Mouse (Mus musculus) megakaryocyte, adult 5-6 weeks (primary cell): Measurements from ENCODE around the gene Sod3. TPM values are rescaled to one million over a fixed set of nuclear protein-coding genes. Genes with fewer than 3 reads are reported as not detected.

ENCODE experiments used
- ATAC-seq: 2 replicates; pipeline ENCODE4 v1.8.0; 2016; ENCODE audit warnings: mild to moderate bottlenecking, inconsistent platforms; ENCODE audit not compliant: poor library complexity, severe bottlenecking
- total RNA-seq, 2 experiments: library from RNA; stranded (forward) in 1 of 2; stranded (reverse) in 1 of 2; fragments of 153-499, 151-499 nt in 1 of 2; fragments of 221-1000, 200-1000 nt in 1 of 2; gene quantifications; 2 replicates each; pipeline versions ENCODE4 v1.2.3 to v1.2.4; 2015 to 2017

The Sod3 gene
- 0.07 and 0.11 TPM in 2 replicates for total RNA-seq (2015)
- not detected in 2 replicates for total RNA-seq (2017)

DNA sequence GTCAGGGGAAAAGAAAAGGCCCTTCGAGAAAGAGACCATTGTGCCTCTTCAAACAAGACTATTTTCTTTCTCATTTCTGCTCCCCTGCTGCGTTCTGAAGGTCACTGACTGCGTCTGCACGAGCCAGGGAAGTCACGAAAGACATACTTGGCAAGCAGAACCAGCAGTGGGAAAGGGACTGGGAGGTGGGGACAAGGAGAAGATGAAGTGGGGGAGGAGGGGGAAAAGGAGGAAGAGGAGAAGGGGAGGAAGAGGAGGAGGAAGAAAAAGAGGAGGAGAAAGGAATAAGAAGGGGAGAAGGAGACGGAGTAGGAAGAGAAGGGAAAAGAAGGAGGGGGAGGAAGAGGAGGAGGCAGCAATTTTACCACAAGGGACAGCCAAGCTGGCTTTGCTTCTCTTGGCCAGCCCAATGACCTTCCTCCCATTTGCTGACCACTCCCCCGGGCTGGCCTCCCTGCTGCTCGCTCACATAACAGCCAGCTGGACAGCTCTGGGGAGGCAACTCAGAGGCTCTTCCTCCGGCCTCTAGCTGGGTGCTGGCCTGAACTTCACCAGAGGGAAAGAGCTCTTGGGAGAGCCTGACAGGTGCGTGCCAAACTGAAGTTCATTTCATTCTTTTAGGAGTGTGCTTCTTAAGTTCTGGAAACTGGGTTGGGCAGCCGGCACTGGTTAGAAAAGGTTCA lies at the start of gene Sod3:
Sod3 (plus strand) TSS at position 324 of the 683 bp plus-strand sequence.
- no peak for ATAC-seq

DNA sequence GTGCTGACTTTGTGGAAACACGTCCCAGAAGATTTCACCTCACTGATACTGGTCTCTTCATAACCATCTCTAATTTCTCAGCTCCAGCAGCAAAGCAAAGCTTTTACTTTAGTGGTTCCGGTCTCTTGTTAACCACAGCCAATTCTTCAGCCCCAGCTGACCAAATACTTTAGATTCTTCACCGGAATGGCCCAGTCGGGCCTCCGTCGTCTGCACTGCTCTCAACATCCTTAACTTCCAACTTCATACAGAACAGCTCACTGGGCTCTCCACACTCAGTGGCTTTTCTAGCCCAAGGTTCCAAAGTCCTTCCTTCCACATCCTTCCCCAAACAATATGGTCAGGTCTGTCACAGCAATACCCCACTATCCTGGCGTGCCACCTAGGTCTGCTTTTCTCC lies 46.7 kb upstream of the Sod3 start:
- no peak for ATAC-seq

DNA sequence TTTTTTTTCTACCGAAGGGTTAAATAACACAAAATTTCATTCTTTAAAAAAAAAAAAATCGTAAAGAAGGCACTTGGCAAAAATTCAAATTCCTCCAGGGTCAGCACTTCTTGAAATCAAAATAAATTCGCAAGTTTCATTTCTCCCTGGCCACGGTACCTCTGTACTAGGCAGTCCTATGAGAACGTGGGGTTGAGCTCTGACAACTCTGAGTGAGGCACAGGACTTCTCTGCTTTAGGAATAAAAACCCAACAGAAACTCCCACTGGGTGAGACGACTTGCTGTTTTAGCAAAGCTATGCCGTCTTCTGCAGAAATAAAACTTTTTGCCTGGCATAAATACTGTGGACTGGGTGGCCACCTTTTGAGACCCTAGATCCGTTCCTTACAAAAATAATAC lies 44.1 kb upstream of the Sod3 start:
- no peak for ATAC-seq

DNA sequence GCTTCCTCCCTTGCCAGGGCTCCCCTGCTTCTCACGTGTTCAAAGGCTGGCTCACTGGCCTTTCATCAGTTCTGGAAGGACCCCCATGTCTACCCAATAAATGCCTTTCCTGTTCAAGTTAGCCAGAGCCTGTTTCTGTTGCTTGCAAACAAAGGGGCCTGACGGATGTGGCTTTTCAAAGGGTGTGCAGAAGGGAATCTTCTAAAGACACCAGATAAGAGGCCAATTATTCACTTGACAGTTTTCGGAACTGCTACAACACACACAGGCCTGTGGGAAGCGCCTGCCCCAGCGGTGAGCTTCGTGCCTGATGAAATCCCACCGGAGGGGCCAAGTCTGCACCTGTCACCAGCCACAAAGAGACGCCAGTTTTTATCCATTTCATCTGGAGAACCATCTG lies 31.5 kb upstream of the Sod3 start:
- no peak for ATAC-seq

DNA sequence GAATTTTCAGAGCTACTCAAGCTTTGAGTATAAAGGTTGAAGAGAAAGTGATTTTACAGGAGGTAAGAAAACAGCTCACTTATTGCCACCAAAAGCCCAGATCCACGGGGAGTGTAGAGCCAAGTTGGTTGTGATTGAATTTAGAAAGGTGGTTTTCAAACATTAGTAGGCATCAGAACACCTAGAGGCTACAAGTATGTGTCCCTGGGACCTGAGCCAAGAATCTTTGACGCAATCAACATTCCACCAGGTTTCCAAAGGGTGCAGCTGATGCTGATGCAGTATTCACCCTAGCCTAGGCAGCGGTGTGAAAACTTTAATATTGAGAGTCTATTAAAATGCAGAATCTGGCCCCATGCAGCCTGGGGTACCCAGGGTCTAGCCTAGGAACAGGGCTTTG lies 28.0 kb upstream of the Sod3 start:
- no peak for ATAC-seq

DNA sequence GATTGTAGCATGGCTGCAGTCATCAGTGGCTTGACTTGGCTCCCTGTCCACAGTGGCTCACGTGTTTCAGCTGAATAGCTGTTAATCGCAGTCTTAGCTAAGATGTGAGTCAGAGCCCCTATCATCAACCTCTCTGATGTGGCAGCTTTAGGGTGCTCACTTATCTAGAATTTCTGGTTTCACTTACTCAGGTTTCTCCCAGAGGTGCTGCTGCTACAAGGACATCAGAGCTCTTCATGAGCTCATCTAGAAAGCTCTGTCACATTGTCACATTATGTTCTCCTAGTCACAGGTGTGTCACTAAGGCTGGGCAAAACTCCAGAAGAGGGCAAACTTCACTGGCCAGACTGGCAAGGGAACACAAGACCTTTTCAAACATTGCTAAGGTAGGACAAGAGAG lies 24.5 kb upstream of the Sod3 start:
- no peak for ATAC-seq

DNA sequence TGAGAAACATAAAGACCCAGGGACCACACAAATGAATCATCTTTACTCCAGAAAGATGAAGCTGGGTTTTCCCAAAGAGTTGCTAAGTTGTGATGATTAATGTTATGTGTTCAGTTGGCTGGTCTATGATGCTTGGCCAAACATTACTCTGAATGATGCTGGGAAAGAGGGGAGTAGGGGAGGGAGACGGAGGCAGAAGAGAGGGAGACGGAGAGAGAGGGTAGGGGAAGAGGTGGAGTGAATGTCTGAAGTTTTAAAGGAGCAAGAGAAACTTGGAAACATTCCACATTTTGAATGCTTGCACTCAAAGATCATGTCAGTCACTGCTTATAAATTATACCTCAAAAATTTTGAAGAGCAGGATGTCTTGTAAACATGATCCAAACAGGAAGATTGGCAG lies 16.7 kb upstream of the Sod3 start:
- ATAC-seq, result no peak

DNA sequence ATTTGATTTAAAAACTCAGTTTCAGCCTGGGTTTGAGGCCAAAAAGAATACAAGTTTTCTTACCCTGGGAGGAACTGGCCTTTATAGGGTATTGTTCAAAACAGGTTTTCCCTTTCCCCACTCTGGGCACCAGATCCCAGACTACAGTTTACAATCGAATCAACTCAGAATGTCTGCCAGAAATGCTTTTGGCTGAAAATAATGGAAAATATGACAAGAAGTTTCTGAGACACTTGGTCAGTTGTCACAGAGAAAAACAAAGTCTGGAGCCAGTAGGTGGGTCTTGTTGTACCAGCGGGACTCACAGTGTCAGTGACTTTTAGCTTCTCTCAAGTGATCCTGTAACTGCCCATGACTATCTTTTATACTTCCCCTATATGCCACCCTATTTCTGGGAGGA lies 13.1 kb upstream of the Sod3 start:
- no peak for ATAC-seq

DNA sequence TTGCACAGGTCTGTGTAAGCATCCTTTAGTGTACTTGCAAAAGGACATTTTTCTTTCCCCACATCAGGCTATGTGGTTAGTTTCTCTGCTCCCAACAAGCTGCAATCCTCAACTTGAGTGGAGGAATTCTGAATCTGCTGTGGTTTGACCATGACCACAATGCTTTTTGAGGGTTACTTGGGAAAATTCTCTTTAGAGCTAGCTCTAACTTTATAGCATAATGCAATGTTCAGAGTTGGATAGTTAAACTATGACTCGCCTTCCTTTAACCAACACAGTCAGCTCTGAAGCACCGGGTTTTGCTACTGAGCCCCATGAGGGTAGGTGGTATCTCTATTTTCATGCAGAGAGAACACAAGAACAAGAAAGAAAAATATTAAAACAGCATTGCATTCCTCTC lies 12.0 kb upstream of the Sod3 start:
- no peak for ATAC-seq

DNA sequence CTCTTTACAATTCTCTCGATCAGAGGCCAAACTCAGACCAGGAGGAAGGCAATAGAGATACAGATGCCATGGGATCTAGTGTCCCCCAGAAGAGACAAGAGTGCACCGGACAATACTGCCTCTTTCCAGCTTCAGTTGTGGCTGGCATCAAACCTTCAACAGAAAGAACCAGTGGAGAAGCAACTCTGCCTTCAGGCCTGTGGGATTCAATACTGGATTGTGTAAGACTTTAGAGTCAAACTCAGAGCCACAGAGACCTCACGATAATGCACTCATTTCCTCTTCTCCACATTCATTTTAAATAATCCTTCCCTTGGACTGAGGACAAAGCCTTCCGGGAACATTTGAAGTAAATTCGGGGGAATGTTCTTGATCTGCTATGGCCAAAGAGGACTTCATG lies 10.9 kb upstream of the Sod3 start:
- peak; percentile 53 for ATAC-seq

DNA sequence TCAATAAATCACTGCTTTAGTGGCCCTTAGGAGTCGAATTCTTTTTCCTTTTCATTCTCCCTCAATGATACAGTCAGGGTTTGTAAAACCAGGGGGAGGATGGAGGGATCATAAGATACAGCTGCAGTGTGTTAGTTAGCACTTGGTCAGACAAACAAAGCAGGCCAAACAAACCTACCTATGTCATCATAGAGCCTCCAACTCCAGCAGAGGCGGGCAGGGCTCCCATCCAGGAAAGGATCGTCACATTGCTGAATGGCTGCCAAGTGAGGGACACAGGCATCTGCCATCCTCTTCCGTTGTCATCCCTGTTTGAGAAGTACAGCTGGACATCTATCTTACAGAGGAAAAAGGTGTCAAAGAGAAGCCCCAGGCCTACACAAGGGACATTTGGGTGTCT lies 9.2 kb upstream of the Sod3 start:
- ATAC-seq, result no peak

DNA sequence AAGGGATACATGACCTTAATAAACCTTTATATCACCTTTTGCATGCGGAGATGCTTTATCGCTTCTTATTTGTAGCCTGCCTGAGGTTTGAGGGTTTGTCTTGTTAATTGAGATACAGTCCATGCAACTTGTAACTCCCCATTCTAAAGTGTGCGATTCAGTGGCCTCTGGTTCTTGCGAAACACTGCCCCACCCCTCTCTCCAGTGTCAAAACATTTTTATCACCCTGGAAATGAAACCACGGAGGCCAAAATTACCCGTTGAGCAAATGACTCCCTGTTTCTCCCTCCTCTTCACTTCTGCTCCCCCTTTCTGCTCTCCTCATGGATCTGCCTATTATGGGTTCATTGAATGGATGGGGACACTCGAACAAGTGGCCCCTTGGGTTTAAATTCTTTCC lies 8.0 kb upstream of the Sod3 start:
- ATAC-seq, result peak; percentile 84

DNA sequence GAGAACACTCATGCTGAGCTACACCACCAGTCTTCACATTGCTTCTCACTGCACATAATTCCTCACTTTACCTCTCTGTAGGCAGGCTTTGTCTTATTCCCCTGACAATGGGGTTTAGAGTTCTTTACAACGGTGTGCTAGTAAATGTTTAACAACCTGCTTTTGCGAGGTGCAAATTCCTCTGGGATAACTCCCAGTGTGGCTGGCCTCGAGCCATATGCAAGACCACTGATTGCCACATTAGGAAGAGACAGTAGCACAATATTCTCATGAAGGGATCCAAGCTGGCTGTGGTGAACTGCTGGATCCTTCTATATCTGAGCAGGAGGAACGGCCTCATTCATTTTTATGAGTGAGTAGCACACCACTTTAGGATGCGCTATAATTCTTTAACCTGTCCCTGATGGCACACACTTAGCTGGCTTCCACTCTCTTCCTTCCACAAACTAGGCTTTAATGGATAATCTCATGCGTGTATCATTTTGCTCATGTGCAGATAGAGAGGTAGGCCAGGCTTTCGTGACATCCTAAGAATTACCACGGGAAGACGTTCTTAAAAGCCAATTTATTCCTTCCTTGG lies 6.3 kb upstream of the Sod3 start:
- ATAC-seq, result no peak

DNA sequence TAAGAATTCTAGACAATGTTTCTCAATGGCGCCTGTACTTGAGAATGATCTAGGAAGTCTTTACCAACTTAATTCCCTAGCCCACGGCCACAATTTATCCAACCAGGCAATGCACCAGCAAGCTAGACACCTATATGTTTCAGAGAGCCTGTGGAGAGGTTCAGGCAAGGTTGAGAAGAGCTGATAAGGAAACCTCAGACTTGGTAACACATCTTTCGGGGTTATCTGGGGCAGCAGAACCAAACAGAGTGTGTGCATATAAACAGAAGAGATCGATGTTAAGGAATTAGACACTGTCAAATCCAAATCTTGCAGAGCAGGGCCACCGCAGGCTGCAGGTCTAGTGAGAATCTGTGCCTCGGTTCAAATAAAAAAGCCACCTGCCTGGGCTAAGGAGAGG lies 5.5 kb upstream of the Sod3 start:
- ATAC-seq, result no peak

DNA sequence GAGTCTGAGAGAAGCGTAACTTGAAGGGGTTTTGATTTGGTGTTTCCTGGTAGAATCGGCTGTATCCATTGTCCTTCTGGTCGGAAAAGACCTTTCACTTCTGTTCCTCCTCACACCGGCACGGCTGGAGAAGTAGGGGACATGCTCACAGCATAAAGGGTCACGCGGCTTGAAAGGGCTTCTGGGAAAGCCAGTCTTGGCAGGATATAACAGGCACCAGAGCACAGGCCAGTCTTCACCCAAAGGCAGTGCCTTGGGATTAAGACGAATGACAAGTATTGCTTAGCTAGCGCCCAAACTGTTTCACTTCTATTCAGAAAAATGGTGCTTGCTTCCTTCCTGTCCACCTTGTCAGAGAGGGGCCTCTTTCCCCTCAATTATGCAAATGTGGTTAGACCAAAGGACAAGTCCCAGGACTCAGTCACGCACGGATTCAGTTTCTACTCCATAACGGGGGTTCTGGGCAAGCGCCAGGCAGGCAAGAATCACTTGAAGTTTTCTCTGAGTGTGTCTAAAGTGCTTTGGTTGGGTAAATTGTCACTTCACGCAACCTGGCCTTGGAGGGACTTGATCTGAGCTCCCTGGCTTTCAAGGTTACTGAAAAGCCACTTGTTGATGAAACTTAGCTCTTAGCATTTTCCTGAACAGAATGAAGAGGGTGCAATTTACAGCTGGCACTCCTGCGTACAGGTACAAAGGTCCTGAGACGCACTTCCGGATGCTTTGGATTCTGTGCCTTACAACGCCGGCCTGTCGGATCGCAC lies 3.1 kb upstream of the Sod3 start:
- ATAC-seq, result no peak

DNA sequence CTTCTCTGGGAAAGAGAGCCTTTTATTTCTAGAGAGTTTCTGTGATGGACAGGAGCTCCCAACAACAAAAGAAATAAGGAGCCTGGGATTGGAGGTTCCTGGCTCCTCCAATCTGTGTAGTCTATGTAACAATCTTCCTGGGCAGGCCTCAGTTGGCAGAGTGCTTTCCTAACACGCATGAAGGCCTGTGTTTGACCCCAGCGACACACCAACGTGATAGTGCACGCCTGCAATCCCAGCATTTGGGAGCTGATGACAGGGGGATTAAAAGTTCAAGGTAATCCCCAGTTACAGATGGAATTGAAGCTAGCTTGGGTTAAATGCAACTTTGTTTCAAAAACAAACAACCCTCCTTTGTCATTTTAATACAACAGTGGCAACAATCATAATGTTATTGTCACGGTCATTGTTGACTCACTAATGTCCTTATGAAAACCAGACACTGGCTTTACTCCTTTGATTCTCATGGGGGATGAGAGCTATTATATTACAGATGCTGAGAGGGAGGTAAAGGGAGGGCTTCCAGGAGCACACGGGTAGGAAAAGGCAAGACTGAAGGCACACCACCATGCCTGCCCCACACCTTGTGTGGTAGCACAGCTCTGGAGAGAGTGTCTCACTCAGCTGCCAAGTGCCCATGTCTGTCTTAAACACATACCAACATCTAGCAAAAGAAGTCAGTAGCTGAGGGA lies 669 bp upstream of the Sod3 start:
- ATAC-seq, result no peak

DNA sequence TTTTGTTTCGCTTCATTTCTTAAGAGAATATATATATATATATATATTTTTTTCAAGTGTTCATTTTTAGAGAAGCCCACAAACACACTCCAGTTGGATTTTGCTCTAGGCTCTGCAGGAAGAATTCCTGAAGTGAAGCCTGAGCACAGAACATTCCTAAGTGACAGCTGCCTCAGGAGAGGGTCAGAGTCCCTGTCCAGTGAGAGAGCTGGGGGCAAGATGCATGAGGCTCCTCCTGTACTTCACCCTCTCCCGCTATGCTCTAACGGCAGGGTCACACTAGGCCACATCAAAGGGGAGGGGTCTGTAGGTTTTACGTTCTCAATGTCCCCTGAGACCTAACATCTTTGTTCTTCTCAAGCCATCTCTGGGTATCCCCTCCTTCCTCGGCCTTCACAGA lies 930 bp downstream of the Sod3 start:
- ATAC-seq, result no peak

DNA sequence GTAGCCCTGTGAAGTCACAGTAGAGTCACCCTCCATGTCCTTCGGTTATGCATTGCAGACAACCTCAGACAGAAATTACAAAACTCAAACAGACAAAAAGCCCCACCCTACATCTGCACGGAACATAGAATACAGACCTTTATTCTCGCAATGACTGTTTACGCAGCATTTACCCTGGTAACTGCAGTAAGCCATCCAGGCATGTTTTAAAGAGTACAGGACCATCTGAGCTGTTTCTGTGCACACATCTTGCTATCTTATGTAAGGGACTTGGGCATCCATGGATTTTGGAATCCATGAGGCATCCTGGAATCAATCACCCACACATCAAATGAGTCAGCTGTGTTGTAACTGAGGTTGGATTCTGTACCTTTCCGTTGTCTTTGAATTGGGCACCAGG lies 2.3 kb downstream of the Sod3 start:
- no peak for ATAC-seq

DNA sequence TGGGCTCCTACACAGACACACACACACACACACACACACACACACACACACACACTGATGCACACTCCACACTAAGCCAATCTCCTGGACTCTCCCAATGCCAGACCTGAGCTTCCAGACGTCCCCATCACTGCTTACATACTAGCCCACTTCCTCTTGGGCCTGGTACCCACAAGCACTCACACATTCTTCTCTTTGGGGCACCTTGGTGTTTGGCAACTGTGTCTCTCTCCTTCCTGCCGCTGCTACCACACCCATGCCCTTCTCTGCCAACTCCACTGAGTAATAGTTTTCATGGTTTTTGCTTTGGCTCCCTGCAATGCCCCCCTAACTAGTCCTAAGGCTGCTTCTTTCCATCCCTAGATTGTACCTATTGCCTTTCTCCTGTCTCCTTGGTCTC lies 3.1 kb downstream of the Sod3 start:
- peak; percentile 52 for ATAC-seq

DNA sequence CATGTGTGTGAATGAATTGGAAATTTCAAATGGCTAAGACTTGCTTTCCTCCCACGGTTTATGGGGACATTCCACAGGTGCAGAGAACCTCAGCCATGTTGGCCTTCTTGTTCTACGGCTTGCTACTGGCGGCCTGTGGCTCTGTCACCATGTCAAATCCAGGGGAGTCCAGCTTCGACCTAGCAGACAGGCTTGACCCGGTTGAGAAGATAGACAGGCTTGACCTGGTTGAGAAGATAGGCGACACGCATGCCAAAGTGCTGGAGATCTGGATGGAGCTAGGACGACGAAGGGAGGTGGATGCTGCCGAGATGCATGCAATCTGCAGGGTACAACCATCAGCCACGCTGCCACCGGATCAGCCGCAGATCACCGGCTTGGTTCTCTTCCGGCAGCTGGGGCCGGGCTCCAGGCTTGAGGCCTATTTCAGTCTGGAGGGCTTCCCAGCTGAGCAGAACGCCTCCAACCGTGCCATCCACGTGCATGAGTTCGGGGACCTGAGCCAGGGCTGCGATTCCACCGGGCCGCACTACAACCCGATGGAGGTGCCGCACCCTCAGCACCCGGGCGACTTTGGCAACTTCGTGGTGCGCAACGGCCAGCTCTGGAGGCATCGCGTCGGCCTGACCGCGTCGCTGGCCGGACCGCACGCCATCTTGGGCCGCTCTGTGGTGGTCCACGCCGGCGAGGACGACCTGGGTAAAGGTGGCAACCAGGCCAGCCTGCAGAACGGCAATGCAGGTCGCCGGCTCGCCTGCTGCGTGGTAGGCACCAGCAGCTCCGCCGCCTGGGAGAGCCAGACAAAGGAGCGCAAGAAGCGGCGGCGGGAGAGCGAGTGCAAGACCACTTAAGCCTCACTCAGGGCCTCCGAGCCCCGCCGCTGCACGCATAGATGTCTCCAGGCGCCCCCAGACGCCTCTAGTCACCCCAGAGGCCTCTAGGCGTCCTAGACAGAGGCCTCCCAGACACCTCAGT lies 4.6 kb downstream of the Sod3 start:
- no peak for ATAC-seq

DNA sequence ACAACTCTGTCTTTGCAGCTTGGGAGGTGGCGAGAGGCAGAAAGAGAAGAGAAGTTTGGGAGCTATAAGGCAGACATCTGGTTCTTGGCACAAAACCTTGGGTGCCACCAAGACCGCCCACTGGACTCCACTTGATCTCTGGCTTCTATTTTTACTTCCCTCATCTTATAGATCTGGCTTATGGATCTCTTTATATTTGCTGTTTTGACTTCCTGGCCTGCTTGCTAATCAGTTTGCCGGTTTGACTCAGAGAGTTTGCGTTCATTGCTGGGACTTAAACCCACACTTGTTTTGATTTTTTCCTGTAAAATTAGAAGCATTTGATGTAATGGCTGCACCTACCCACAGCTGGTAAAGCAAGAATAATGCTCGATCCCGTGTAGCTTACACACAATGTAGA lies 7.3 kb downstream of the Sod3 start:
- no peak for ATAC-seq
